Mouse (Mus musculus) G1E (cell line): ENCODE data around the gene Cyp8b1.

Experiments used
- CTCF ChIP-seq: IDR thresholded peaks from 2 replicates; pipeline ENCODE4 v1.5.1; 2012; ENCODE audit warnings: low read depth, low read length, inconsistent platforms, mixed read lengths
- GATA2 ChIP-seq: IDR thresholded peaks from 2 replicates; pipeline ENCODE4 v1.6.1; 2012; ENCODE audit warnings: low read depth, low read length, inconsistent platforms, borderline replicate concordance

DNA sequence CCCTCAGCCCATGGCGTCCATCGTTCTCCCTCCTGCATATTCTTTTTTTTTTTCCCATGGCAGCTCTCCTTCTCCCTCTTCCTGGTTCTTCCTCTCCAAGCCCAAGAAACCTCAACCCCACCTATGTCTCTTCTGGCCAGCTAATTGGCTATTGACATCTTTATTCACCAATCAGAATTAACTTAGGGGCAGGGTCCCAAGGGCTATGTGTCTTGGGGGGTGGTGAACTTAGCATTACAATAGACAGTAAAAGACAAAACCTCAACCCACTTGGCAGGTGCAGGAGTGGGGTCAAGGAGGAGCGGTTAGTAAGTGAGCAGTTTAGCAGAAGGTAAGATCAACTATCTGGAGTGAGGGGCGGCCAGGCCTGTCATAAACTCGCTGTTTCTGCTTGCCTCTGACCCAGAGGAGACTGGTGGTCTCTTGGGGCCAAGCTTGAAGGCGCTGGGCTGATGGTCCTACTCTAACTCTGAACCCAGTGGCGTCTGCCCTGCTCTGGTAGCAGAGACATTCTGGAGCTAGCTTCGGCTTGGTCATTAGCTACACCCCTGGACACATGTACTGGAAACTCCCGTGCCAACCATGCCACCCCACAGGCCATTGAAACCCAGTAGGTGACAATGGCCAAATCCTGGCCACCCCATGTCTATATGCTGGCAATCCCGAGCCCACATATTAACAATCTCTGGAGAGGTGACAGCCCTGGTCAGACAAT is 8.6 kb downstream of the Cyp8b1 start:
- TF ChIP-seq CTCF (no peak), GATA2 (no peak)
